Mouse (Mus musculus) CH12.LX (cell line): Measurements from ENCODE around the gene Ly75. TPM values are rescaled to one million over a fixed set of nuclear protein-coding genes. Genes with fewer than 3 reads are reported as not detected.

Experiments used
- DNase-seq: peaks from one replicate; pipeline ENCODE4 v3.0.0-alpha.2; 2013; ENCODE audit errors: extremely low read depth
- H3K27ac ChIP-seq: 2 replicates; pipeline ENCODE4 v1.5.1; 2012; ENCODE audit warnings: low read depth, mild to moderate bottlenecking, control low read depth, moderate library complexity; ENCODE audit not compliant: insufficient read depth
- H3K27me3 ChIP-seq: replicated peaks from 2 replicates; pipeline ENCODE3; 2012; ENCODE audit warnings: inconsistent platforms
- H3K36me3 ChIP-seq, 2 experiments: replicated peaks in 1 of 2; 2 replicates each; pipeline versions ENCODE3 to v1.6.1; 2012; ENCODE audit warnings: inconsistent platforms in 1 of 2, low read length in 1 of 2, mild to moderate bottlenecking in 1 of 2, mixed read lengths in 1 of 2, moderate library complexity in 1 of 2; ENCODE audit not compliant: control insufficient read depth in 1 of 2, insufficient read depth in 1 of 2
- H3K4me1 ChIP-seq, 2 experiments: 2 replicates each; pipeline ENCODE4 v1.6.1; 2012; ENCODE audit warnings: inconsistent platforms in 1 of 2, moderate library complexity in 1 of 2; ENCODE audit not compliant: insufficient read depth in 2 of 2, control insufficient read depth in 1 of 2
- H3K4me2 ChIP-seq: 2 replicates; pipeline ENCODE4 v1.6.1; 2012; ENCODE audit warnings: low read depth, mild to moderate bottlenecking, control low read depth; ENCODE audit not compliant: poor library complexity, insufficient read depth, severe bottlenecking
- H3K4me3 ChIP-seq, 3 experiments: fragments of 150-350 bp in 1 of 3; sonication (generic) in 1 of 3; replicated peaks in 1 of 3; 2 replicates each; pipeline versions ENCODE3 to v1.5.1; 2011 to 2012; ENCODE audit warnings: low read depth in 2 of 3, low read length in 2 of 3, mild to moderate bottlenecking in 2 of 3, moderate library complexity in 2 of 3, control low read depth in 1 of 3, improper control_type of control experiment in 1 of 3, inconsistent platforms in 1 of 3, mixed read lengths in 1 of 3; ENCODE audit not compliant: poor library complexity in 1 of 3
- H3K79me2 ChIP-seq: replicated peaks from 2 replicates; pipeline ENCODE4 v1.6.1; 2012; ENCODE audit warnings: mild to moderate bottlenecking, moderate library complexity; ENCODE audit not compliant: control insufficient read depth, poor library complexity, insufficient read depth, severe bottlenecking; ENCODE audit errors: extremely low read depth
- H3K9ac ChIP-seq: 2 replicates; pipeline ENCODE4 v1.6.1; 2012; ENCODE audit warnings: low read depth, mild to moderate bottlenecking, control low read depth, moderate library complexity; ENCODE audit not compliant: insufficient read depth
- H3K9me3 ChIP-seq: replicated peaks from 2 replicates; pipeline ENCODE3; 2012; ENCODE audit warnings: low read length, inconsistent platforms, mixed read lengths
- CHD1 ChIP-seq: IDR thresholded peaks from 2 replicates; pipeline ENCODE4 v1.6.1; 2012; ENCODE audit warnings: low read depth, low read length, improper control_type of control experiment, inconsistent platforms
- CHD2 ChIP-seq: IDR thresholded peaks from 2 replicates; pipeline ENCODE4 v1.6.1; 2011; ENCODE audit warnings: low read length, improper control_type of control experiment
- ELF1 ChIP-seq: IDR thresholded peaks from 2 replicates; pipeline ENCODE4 v1.6.1; 2014; ENCODE audit warnings: low read depth, mild to moderate bottlenecking, inconsistent platforms, low read length, improper control_type of control experiment
- EP300 ChIP-seq: IDR thresholded peaks from 2 replicates; pipeline ENCODE4 v1.6.1; 2011; ENCODE audit warnings: low read length, improper control_type of control experiment
- JUND ChIP-seq: conservative IDR thresholded peaks from 2 replicates; pipeline ENCODE4 v1.6.1; 2011; ENCODE audit warnings: low read depth, low read length, improper control_type of control experiment
- MAFK ChIP-seq: IDR thresholded peaks from 2 replicates; pipeline ENCODE4 v1.6.1; 2011; ENCODE audit warnings: low read length, improper control_type of control experiment; ENCODE audit not compliant: insufficient replicate concordance
- MAX ChIP-seq: IDR thresholded peaks from 2 replicates; pipeline ENCODE4 v1.6.1; 2011; ENCODE audit warnings: low read length, improper control_type of control experiment
- MAZ ChIP-seq: IDR thresholded peaks from 2 replicates; pipeline ENCODE4 v1.6.1; 2012; ENCODE audit warnings: low read depth, mild to moderate bottlenecking, inconsistent platforms, low read length, improper control_type of control experiment, moderate library complexity
- MEF2A ChIP-seq: IDR thresholded peaks from 2 replicates; pipeline ENCODE4 v1.6.1; 2014; ENCODE audit warnings: low read depth, mild to moderate bottlenecking, inconsistent platforms, low read length, improper control_type of control experiment, borderline replicate concordance
- MXI1 ChIP-seq: IDR thresholded peaks from 2 replicates; pipeline ENCODE4 v1.6.1; 2011; ENCODE audit warnings: mild to moderate bottlenecking, low read depth, low read length, improper control_type of control experiment
- MYC ChIP-seq: IDR thresholded peaks from 2 replicates; pipeline ENCODE4 v1.6.1; 2011; ENCODE audit warnings: low read depth, mild to moderate bottlenecking, improper control_type of control experiment, low read length
- NELFE ChIP-seq: IDR thresholded peaks from 2 replicates; pipeline ENCODE4 v1.6.1; 2011; ENCODE audit warnings: low read depth, low read length, improper control_type of control experiment
- NRF1 ChIP-seq: IDR thresholded peaks from 2 replicates; pipeline ENCODE4 v1.6.1; 2014; ENCODE audit warnings: low read depth, mild to moderate bottlenecking, inconsistent platforms, low read length, improper control_type of control experiment, moderate library complexity
- PAX5 ChIP-seq: IDR thresholded peaks from 2 replicates; pipeline ENCODE4 v1.6.1; 2012; ENCODE audit warnings: low read length, inconsistent platforms, mixed read lengths
- POLR2A ChIP-seq: IDR thresholded peaks from 2 replicates; pipeline ENCODE4 v1.6.1; 2011; ENCODE audit warnings: low read depth, mild to moderate bottlenecking, improper control_type of control experiment, low read length
- POLR2AphosphoS2 ChIP-seq: IDR thresholded peaks from 2 replicates; pipeline ENCODE4 v1.6.1; 2011; ENCODE audit warnings: low read depth, low read length, improper control_type of control experiment
- RAD21 ChIP-seq: IDR thresholded peaks from 2 replicates; pipeline ENCODE4 v1.6.1; 2011; ENCODE audit warnings: low read depth, mild to moderate bottlenecking, low read length, improper control_type of control experiment, moderate library complexity
- SMC3 ChIP-seq: IDR thresholded peaks from 2 replicates; pipeline ENCODE4 v1.6.1; 2011; ENCODE audit warnings: low read depth, low read length, improper control_type of control experiment
- TCF12 ChIP-seq: IDR thresholded peaks from 2 replicates; pipeline ENCODE4 v1.6.1; 2014; ENCODE audit warnings: low read depth, mild to moderate bottlenecking, inconsistent platforms, low read length, improper control_type of control experiment
- UBTF ChIP-seq: IDR thresholded peaks from 2 replicates; pipeline ENCODE4 v1.6.1; 2012; ENCODE audit warnings: low read depth, mild to moderate bottlenecking, inconsistent platforms, low read length, improper control_type of control experiment, moderate library complexity
- USF2 ChIP-seq: conservative IDR thresholded peaks from 2 replicates; pipeline ENCODE4 v1.6.1; 2011; ENCODE audit warnings: low read depth, low read length, improper control_type of control experiment
- ZC3H11A ChIP-seq: IDR thresholded peaks from 2 replicates; pipeline ENCODE4 v1.6.1; 2012; ENCODE audit warnings: low read depth, mild to moderate bottlenecking, inconsistent platforms, low read length, improper control_type of control experiment
- ZKSCAN1 ChIP-seq: IDR thresholded peaks from 2 replicates; pipeline ENCODE4 v1.6.1; 2012; ENCODE audit warnings: low read depth, inconsistent platforms, low read length, improper control_type of control experiment, borderline replicate concordance
- dilution Hi-C: fragments of 300-500 bp; cut with MboI; formaldehyde crosslinking; loops from 2 replicates; pipeline ENCODE4 v1.14.3; 2020; ENCODE audit warnings: low sequenced_read_pairs; ENCODE audit not compliant: extremely low pct_unique_long_range_greater_than_20kb, extremely low pct_ligation_motif_present
- in situ Hi-C: fragments of 300-500 bp; cut with MboI; formaldehyde crosslinking; loops from 3 replicates; pipeline ENCODE4 v1.14.3; 2019; ENCODE audit warnings: low sequenced_read_pairs, low pct_ligation_motif_present, low pct_unique_long_range_greater_than_20kb, mixed read lengths
- polyA plus RNA-seq: library from polyadenylated mRNA; unstranded; fragments of >175 nt; gene quantifications from 2 replicates; pipeline ENCODE4 v1.2.1, GENCODE M21; 2012; ENCODE audit warnings: low read depth; ENCODE audit not compliant: insufficient read length
- total RNA-seq, 2 experiments: library from RNA; depleted of rRNA; stranded (reverse); fragments of 300-350 nt in 1 of 2; fragments of >200 nt in 1 of 2; gene quantifications; 2 replicates each; pipeline ENCODE4 v1.2.3; 2012 to 2014

Ly75 gene
- total and polyA plus RNA-seq, 3 experiments: 10.6 to 32.2 (median 13.8) TPM

DNA sequence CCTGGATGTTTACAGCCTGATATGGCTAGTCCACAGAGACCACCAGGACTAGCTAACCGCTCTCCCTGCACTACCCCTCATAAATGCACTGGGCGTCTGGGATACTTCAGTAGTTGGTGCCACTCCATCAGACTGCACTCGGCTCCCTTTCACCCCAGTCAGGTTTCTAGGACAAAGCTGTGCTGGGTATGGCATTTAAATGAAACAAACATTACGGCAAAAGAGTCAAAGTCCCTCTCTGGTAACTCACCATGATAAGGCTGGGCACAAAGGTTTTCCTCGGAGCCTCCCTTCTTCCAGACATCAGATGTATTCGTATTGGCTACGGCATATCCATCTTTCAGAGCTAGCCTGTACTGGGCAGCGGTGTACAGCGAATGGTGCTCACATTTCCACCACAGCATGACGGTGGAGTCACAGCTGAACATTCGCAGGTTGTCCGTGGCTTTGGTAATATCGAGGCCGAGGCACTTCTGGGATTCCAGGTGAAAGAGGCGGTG, 7.4 kb downstream of the Ly75 start:
- dilution Hi-C loops (no loop called here), in situ Hi-C loops (no loop called here)
- no peak overlapping the region for H3K9ac ChIP-seq
- DNase-seq: no peak
- H3K9me3 ChIP-seq: no peaks in the 10 kb centered on the region
- H3K27me3 ChIP-seq: no peaks in the 10 kb centered on the region
- peaks cover 25 to 54% of the 10 kb centered on the region in 2 experiments for H3K36me3 ChIP-seq
- no peaks in the 10 kb centered on the region; the same call in 1 of the 2 replicates for H3K79me2 ChIP-seq
- peaks cover 26 to 51% of the 10 kb centered on the region in 2 experiments for H3K4me1 ChIP-seq
- no peak overlapping the region for H3K4me2 ChIP-seq
- TF ChIP-seq ELF1 (no peak), CHD1 (no peak), POLR2AphosphoS2 (no peak), MAFK (no peak), CHD2 (no peak), NRF1 (no peak), RAD21 (no peak), EP300 (no peak), PAX5 (no peak), USF2 (no peak), MYC (no peak), ZKSCAN1 (no peak)
- H3K27ac ChIP-seq: no peak overlapping the region
- no peak overlapping the region for H3K4me3 ChIP-seq

DNA sequence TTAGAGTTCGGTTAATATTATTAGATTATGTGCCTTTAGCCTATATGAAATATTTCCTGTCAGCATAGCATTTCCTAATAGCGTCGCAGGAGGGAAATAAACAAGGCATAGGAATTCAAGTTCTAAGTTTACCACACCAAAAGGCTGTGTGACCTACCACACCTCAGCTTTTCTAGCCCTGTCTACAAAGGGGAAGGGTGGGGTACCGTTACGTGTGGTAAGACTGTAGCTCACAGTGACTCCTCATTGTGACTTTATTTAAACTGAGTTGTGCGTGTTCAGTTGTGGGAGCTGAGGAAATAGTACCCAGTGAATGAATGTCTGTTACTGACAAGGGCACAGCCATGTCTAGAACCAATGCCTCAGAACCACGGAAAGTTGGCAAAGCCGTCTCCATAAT, 8.0 kb downstream of the Ly75 start:
- H3K27me3 ChIP-seq: no peaks in the 10 kb centered on the region
- no peak overlapping the region for H3K4me3 ChIP-seq
- peaks cover 25 to 53% of the 10 kb centered on the region in 2 experiments for H3K36me3 ChIP-seq
- H3K79me2 ChIP-seq: no peaks in the 10 kb centered on the region
- in situ Hi-C loops: no loop called here
- no peak overlapping the region for H3K9ac ChIP-seq
- no peaks in the 10 kb centered on the region for H3K9me3 ChIP-seq
- H3K4me1 ChIP-seq: peaks cover 28 to 56% of the 10 kb centered on the region in 2 experiments
- dilution Hi-C loops: no loop called here
- no peak overlapping the region for H3K4me2 ChIP-seq
- TF ChIP-seq NELFE: no peak
- no peak for TF ChIP-seq ZC3H11A
- TF ChIP-seq MEF2A: no peak
- no peak for TF ChIP-seq RAD21
- no peak for TF ChIP-seq MAZ
- TF ChIP-seq TCF12: no peak
- no peak for TF ChIP-seq JUND
- TF ChIP-seq SMC3: no peak
- TF ChIP-seq UBTF: no peak
- TF ChIP-seq POLR2A: no peak
- TF ChIP-seq MAX: no peak
- no peak for TF ChIP-seq MXI1
- no peak for DNase-seq
- H3K27ac ChIP-seq: no peak overlapping the region
